Mouse (Mus musculus) bone marrow macrophage, adult 2 months (primary cell): ENCODE data around the gene Ciapin1.

Source experiments
- CTCF ChIP-seq: IDR thresholded peaks from 2 replicates; pipeline ENCODE4 v1.5.1; 2012; ENCODE audit warnings: low read depth, mild to moderate bottlenecking, low read length, moderate library complexity
- POLR2A ChIP-seq: IDR thresholded peaks from 2 replicates; pipeline ENCODE4 v1.6.1; 2012; ENCODE audit warnings: mild to moderate bottlenecking, low read depth, low read length, borderline replicate concordance

- TF ChIP-seq CTCF (no peak), POLR2A (no peak)
Observed at GRCm38 (mm10) chr8:94781155-94781837, 56.9 kb downstream of the Ciapin1 start.
